16 mouse cellular contexts compared by ENCODE assay signal in genomic region chr17:42714991-42715390, GRCm38 (mm10). TPM values are rescaled to one million over a fixed set of nuclear protein-coding genes. Genes with fewer than 3 reads are reported as not detected.
"Had no signal": no experiment of that assay in that cellular context is flagged by ENCODE, and none has a peak within 500 bp of the region (broad histone marks: within the 10 kb centered on the region; RNA-seq: fewer than 3 reads in every experiment).

No protein-coding gene starts in this region.

- H3K27me3 ChIP-seq: intestine, embryonic 15.5 days; liver, embryonic 15.5 days; midbrain, embryonic 13.5 days; neural tube, embryonic 15.5 days had no signal

- H3K9ac ChIP-seq: intestine, embryonic 15.5 days; liver, embryonic 15.5 days; midbrain, embryonic 13.5 days; neural tube, embryonic 15.5 days had no signal

- ATAC-seq: intestine, embryonic 15.5 days; midbrain, embryonic 13.5 days had no signal

- H3K4me1 ChIP-seq: intestine, embryonic 15.5 days; liver, embryonic 15.5 days; midbrain, embryonic 13.5 days; neural tube, embryonic 15.5 days had no signal

- H3K27ac ChIP-seq: intestine, embryonic 15.5 days; liver, embryonic 15.5 days; midbrain, embryonic 13.5 days; neural tube, embryonic 15.5 days; stomach, postnatal 0 days had no signal

- DNase-seq: kidney, adult 18-20 months; kidney, postnatal 10 days; lung, adult 2 months; lung, postnatal 14 days; right cerebral cortex, adult 18-20 months; thymus, postnatal 4 days had no signal

- H3K4me2 ChIP-seq: intestine, embryonic 15.5 days; liver, embryonic 11.5 days; liver, embryonic 15.5 days; midbrain, embryonic 13.5 days; neural tube, embryonic 15.5 days had no signal

- H3K4me3 ChIP-seq: intestine, embryonic 15.5 days; liver, embryonic 15.5 days; midbrain, embryonic 13.5 days; myocyte; neural tube, embryonic 15.5 days had no signal

- H3K36me3 ChIP-seq: intestine, embryonic 15.5 days; liver, embryonic 15.5 days; midbrain, embryonic 13.5 days; neural tube, embryonic 15.5 days had no signal

- H3K9me3 ChIP-seq: intestine, embryonic 15.5 days; liver, embryonic 15.5 days; midbrain, embryonic 13.5 days; neural tube, embryonic 15.5 days had no signal

RNA-seq across cellular contexts. Expression of gene Adgrf4, which starts 22.9 kb away (rescaled TPM):
- total RNA-seq: megakaryocyte progenitor cell, adult 5-6 weeks had no signal
- polyA plus RNA-seq: kidney, embryonic 14.5 days; liver, embryonic 11.5 days; liver, embryonic 15.5 days; myocyte had no signal

RNA-seq across cellular contexts. Expression of gene Adgrf2, which starts 27.0 kb away (rescaled TPM):
- polyA plus RNA-seq: intestine, embryonic 15.5 days; kidney, embryonic 14.5 days; large intestine, adult 2 months; liver, embryonic 15.5 days had no signal
